Mouse (Mus musculus): ENCODE measurements around the gene Zscan22. TPM values are rescaled to one million over a fixed set of nuclear protein-coding genes. Genes with fewer than 3 reads are reported as not detected.
"Not testable (repeated sequence)": the region's sequence is repeated elsewhere in the genome, so short reads cannot be mapped to it uniquely, and the experiment has no call there.

The Zscan22 gene
- total and polyA plus RNA-seq, 2 experiments from 2014 or later = 2.6 to 8.3 TPM

DNA sequence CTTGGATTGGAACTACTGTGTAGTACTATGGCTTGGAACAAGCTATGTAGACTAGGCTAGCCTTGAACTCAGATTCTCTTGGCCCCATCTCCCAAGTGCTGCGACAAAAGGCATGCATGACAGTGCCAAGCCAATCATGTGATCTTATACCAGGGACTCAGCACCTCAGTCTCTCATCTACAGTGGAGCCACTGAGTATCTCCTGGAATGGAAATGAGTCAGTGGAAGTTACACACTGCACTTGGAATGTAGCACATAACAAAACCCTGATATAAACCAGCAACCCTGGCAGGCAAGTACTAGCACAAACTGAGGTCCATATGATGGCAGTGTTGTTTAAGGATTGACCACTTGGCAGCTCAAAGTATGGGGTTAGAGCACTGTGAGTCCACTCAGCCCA is 7.5 kb downstream of the Zscan22 start:
- Histone ChIP-seq H3K4me1 (ENCODE audit: insufficient read depth, low read length) (no peaks in the 10 kb centered on the region), H3K27me3 (ENCODE audit: insufficient read depth, low read length) (no peaks in the 10 kb centered on the region), H3K9me3 (ENCODE audit: low read length) (no peaks in the 10 kb centered on the region), H3K9ac (replicated peaks; ENCODE audit: low read length, poor library complexity, severe bottlenecking) (no peak overlapping the region), H3K4me2 (ENCODE audit: low read depth, low read length, poor library complexity, severe bottlenecking) (no peak overlapping the region), H3K36me3 (ENCODE audit: insufficient read depth, low read length) (peaks cover 43% of the 10 kb centered on the region), H3K27ac (ENCODE audit: low read depth, low read length) (no peak overlapping the region), H3K4me3 (ENCODE audit: low read depth, low read length) (no peak overlapping the region)
- no peak for TF ChIP-seq CTCF (IDR thresholded peaks at IDR 0.05)
- 100% methylated on average over 1 of the region's 1 CpGs for WGBS
- ATAC-seq (ENCODE audit: low FRiP score) (no peak), DNase-seq (ENCODE audit: low spot score) (no peak)

DNA sequence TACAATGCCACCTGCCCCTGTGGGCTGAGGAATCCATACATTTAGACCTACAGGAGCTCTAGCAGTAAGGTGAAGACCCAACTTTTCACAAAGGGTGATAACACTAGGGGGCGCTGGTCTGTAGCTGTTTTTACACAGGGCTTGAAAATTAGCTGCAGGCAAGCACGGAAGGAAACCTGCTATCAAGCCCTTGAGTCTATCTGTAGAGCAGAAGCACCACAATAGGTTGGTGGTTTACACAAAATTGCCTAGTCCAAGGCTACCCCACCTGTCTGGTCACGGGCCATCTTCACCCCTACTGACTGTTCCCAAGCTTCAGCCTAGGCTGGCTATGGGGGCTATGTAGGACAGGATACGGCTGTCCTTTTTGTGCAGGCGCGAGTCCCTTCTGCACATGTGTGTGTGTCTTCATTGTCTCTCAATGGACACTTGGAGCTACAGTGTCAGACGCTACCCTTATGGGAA is 11.9 kb downstream of the Zscan22 start:
- Histone ChIP-seq H3K36me3 (ENCODE audit: insufficient read depth, low read length) (peaks cover 36% of the 10 kb centered on the region), H3K27ac (ENCODE audit: low read depth, low read length) (peak overlapping the region; percentile 85), H3K9me3 (ENCODE audit: low read length) (no peaks in the 10 kb centered on the region), H3K4me2 (ENCODE audit: low read depth, low read length, poor library complexity, severe bottlenecking) (peak overlapping the region; percentile 54), H3K4me3 (ENCODE audit: low read depth, low read length) (peak overlapping the region; percentile 43), H3K27me3 (ENCODE audit: insufficient read depth, low read length) (no peaks in the 10 kb centered on the region), H3K4me1 (ENCODE audit: insufficient read depth, low read length) (no peaks in the 10 kb centered on the region), H3K9ac (replicated peaks; ENCODE audit: low read length, poor library complexity, severe bottlenecking) (peak overlapping the region; percentile 64)
- DNase-seq (ENCODE audit: low spot score) = peak; percentile 71
- peak; percentile 39; the same call in 1 of the 2 replicates for ATAC-seq (ENCODE audit: low FRiP score)
- WGBS = 36% methylated on average over 7 of the region's 7 CpGs
- TF ChIP-seq CTCF (IDR thresholded peaks at IDR 0.05) = peak; percentile 76

DNA sequence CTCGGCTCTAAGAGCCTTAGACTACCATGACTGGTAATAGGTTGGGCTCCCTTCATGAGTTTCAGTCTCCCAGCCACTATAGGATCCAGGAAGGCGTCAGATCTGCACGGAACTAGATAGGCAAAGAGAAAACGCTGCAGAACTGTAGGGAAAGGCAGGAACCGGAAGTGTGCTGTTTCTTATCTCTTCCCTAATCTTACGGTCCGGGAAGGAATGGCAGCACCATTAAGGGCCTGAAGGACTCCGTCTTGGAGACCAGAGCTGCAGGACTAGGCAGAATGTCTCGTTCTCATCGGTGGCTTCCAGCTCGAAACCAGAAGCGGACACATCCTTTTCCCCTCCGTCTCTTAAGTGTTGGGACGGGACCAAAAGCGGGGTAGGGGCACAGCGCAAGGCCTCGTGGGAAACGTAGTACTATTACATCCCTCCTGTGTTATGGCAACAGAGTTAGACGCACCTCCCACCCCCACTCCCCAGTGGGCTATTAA is 12.6 kb downstream of the Zscan22 start:
- Histone ChIP-seq H3K9ac (replicated peaks; ENCODE audit: low read length, poor library complexity, severe bottlenecking) (peak overlapping the region; percentile 64), H3K4me1 (ENCODE audit: insufficient read depth, low read length) (no peaks in the 10 kb centered on the region), H3K27ac (ENCODE audit: low read depth, low read length) (peak overlapping the region; percentile 85), H3K9me3 (ENCODE audit: low read length) (no peaks in the 10 kb centered on the region), H3K4me3 (ENCODE audit: low read depth, low read length) (peak overlapping the region; percentile 43), H3K36me3 (ENCODE audit: insufficient read depth, low read length) (peaks cover 31% of the 10 kb centered on the region), H3K27me3 (ENCODE audit: insufficient read depth, low read length) (no peaks in the 10 kb centered on the region), H3K4me2 (ENCODE audit: low read depth, low read length, poor library complexity, severe bottlenecking) (peak overlapping the region; percentile 54)
- WGBS = 14% methylated on average over 19 of the region's 19 CpGs
- TF ChIP-seq CTCF (IDR thresholded peaks at IDR 0.05) = no peak
- peak; percentile 76 for ATAC-seq (ENCODE audit: low FRiP score)
- DNase-seq (ENCODE audit: low spot score) = peak; percentile 86

DNA sequence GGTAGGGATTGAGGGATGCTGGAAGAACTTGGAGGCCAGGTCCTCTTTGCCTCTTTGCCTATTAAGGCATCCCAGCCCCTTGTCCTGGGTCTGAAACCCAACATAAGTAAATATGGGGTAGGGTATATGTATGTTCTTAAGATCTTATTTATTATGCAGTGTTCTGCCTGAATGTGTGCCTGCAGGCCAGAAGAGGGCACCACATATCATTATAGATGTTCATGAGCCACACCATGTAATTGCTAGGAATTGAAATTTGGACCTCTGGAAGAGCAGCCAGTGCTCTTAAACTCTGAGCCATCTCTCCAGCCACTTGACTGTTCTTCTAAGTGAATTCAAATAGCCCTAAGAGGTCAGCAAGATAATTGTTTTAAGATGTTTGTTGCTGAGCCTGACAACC is 15.9 kb downstream of the Zscan22 start:
- Histone ChIP-seq H3K4me1 (ENCODE audit: insufficient read depth, low read length) (no peaks in the 10 kb centered on the region), H3K36me3 (ENCODE audit: insufficient read depth, low read length) (0 out of 2 replicates have a peak, but pooled peaks cover 4% of the 10 kb centered on the region), H3K4me2 (ENCODE audit: low read depth, low read length, poor library complexity, severe bottlenecking) (no peak overlapping the region), H3K27ac (ENCODE audit: low read depth, low read length) (no peak overlapping the region), H3K9ac (replicated peaks; ENCODE audit: low read length, poor library complexity, severe bottlenecking) (no peak overlapping the region), H3K27me3 (ENCODE audit: insufficient read depth, low read length) (no peaks in the 10 kb centered on the region), H3K4me3 (ENCODE audit: low read depth, low read length) (no peak overlapping the region), H3K9me3 (ENCODE audit: low read length) (no peaks in the 10 kb centered on the region)
- TF ChIP-seq CTCF (IDR thresholded peaks at IDR 0.05) = peak; percentile 68
- peak; percentile 33 for DNase-seq (ENCODE audit: low spot score)
- no peak for ATAC-seq (ENCODE audit: low FRiP score)

DNA sequence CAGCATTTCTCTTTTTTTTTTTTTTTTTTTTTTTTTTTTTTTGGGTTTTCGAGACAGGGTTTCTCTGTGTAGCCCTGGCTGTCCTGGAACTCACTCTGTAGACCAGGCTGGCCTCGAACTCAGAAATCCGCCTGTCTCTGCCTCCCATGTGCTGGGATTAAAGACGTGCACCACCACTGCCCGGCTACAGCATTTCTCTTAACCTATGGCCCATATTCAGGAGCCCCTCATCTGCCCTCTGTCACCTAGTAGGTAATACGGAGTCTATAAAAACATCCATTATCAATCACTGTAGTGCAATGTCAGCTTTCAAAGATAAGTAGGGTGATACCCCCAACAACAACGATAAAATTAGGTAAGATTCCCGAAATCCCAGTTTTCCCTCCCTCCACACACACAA is 22.9 kb downstream of the Zscan22 start:
- ATAC-seq (ENCODE audit: low FRiP score); H3K27ac ChIP-seq (ENCODE audit: low read depth, low read length); H3K27me3 ChIP-seq (ENCODE audit: insufficient read depth, low read length); H3K4me3 ChIP-seq (ENCODE audit: low read depth, low read length); H3K9ac ChIP-seq (replicated peaks; ENCODE audit: low read length, poor library complexity, severe bottlenecking); H3K4me1 ChIP-seq (ENCODE audit: insufficient read depth, low read length); H3K9me3 ChIP-seq (ENCODE audit: low read length); H3K4me2 ChIP-seq (ENCODE audit: low read depth, low read length, poor library complexity, severe bottlenecking); DNase-seq (ENCODE audit: low spot score): not testable (repeated sequence)
- WGBS = 88% methylated on average over 7 of the region's 8 CpGs
- H3K36me3 ChIP-seq (ENCODE audit: insufficient read depth, low read length) = peaks cover 17% of the 10 kb centered on the region

DNA sequence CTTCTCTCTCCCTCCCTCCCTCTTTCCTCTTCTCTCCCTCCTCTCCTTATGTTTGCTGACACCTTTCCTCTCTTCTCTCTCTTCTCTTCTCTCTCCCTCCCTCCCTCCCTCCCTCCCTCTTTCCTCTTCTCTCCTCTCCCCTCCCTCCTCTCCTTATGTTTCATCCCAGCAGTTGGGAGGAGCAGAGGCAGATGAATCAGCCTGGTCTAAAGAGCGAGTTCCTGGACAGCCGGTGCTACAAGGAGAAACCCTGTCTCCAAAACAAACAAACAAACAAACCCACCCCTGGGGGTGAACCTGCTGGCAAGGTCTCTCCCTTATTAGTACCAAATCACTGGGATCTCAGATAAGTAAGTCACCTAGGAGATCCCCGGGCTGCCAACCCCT is 23.7 kb downstream of the Zscan22 start:
- no peak for TF ChIP-seq CTCF (IDR thresholded peaks at IDR 0.05)
- Histone ChIP-seq H3K27ac (ENCODE audit: low read depth, low read length) (peak overlapping the region; percentile 97), H3K36me3 (ENCODE audit: insufficient read depth, low read length) (peaks cover 25% of the 10 kb centered on the region), H3K4me1 (ENCODE audit: insufficient read depth, low read length) (peaks cover 8% of the 10 kb centered on the region; the same call in 1 of the 2 replicates), H3K27me3 (ENCODE audit: insufficient read depth, low read length) (0 out of 2 replicates have a peak, but pooled peaks cover 6% of the 10 kb centered on the region), H3K4me2 (ENCODE audit: low read depth, low read length, poor library complexity, severe bottlenecking) (peak overlapping the region; percentile 84), H3K4me3 (ENCODE audit: low read depth, low read length) (peak overlapping the region; percentile 83), H3K9me3 (ENCODE audit: low read length) (no peaks in the 10 kb centered on the region), H3K9ac (replicated peaks; ENCODE audit: low read length, poor library complexity, severe bottlenecking) (peak overlapping the region; percentile 82)
- peak; percentile 48 for DNase-seq (ENCODE audit: low spot score)
- ATAC-seq (ENCODE audit: low FRiP score) = peak; percentile 17; the same call in 1 of the 2 replicates
- 0% methylated on average over 3 of the region's 3 CpGs for WGBS
